Comparison of ENCODE assay signal across 30 mouse cellular contexts in the genomic region with DNA sequence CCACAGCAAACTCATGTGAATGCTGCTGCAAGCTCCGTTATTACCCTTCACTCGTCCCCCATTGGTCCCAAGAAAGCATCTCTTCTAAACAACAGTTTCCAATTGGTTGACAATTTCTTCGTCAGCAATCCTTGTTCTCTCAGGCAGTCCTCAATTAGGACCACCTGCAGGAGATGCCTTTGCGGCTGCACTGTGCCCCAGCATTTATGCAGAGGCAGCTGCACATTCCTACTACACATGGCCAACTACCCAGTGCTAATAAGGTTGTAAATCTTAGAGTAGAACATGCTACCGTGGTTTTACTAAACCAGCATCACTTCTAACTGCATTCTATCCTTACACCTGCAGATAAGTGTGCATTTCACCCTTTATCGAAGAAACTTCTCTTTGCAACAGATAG.
"Had no signal": no experiment of that assay in that cellular context is flagged by ENCODE, and none has a peak within 500 bp of the region (broad histone marks: within the 10 kb centered on the region; RNA-seq: fewer than 3 reads in every experiment).

No protein-coding gene starts in this region.

- H3K9ac ChIP-seq: limb, embryonic 15.5 days; liver, embryonic 12.5 days; liver, embryonic 13.5 days; liver, embryonic 14.5 days; liver, embryonic 15.5 days; liver, postnatal 0 days; lung, embryonic 14.5 days; lung, embryonic 15.5 days; midbrain, embryonic 12.5 days; midbrain, embryonic 13.5 days; midbrain, embryonic 15.5 days; neural tube, embryonic 12.5 days had no signal

- H3K4me2 ChIP-seq: limb, embryonic 15.5 days; liver, embryonic 11.5 days; liver, embryonic 12.5 days; liver, embryonic 13.5 days; liver, embryonic 15.5 days; lung, embryonic 14.5 days; lung, embryonic 15.5 days; midbrain, embryonic 11.5 days; midbrain, embryonic 12.5 days; midbrain, embryonic 13.5 days; midbrain, embryonic 15.5 days; neural tube, embryonic 12.5 days had no signal

- DNase-seq: left cerebral cortex, postnatal 4 days; liver; liver, embryonic 13.5 days; liver, postnatal 0 days; lung, adult 18-20 months; lung, adult 2 months; lung, embryonic 14.5 days; lung, postnatal 10 days; lung, postnatal 14 days; lung, postnatal 36 days; lung, postnatal 4 days; midbrain, embryonic 14.5 days had no signal

- H3K9me3 ChIP-seq: limb, embryonic 15.5 days; liver, embryonic 12.5 days; liver, embryonic 13.5 days; liver, embryonic 15.5 days; lung, embryonic 15.5 days; midbrain, embryonic 10.5 days; midbrain, embryonic 12.5 days; midbrain, embryonic 13.5 days; midbrain, embryonic 15.5 days; neural tube, embryonic 12.5 days had no signal

- ATAC-seq: liver, embryonic 12.5 days; liver, postnatal 0 days; lung, postnatal 0 days; midbrain, embryonic 13.5 days; midbrain, embryonic 15.5 days; midbrain, embryonic 16.5 days had no signal

- H3K4me1 ChIP-seq: limb, embryonic 15.5 days; liver, embryonic 12.5 days; liver, embryonic 13.5 days; liver, embryonic 15.5 days; lung, embryonic 15.5 days; megakaryocyte, embryonic 14.5 days; midbrain, embryonic 10.5 days; midbrain, embryonic 12.5 days; midbrain, embryonic 13.5 days; midbrain, embryonic 15.5 days; neural tube, embryonic 12.5 days had no signal

- H3K27ac ChIP-seq: left cerebral cortex, adult 2 months; limb, embryonic 15.5 days; liver, embryonic 12.5 days; liver, embryonic 13.5 days; liver, embryonic 14.5 days; liver, embryonic 15.5 days; lung, embryonic 15.5 days; macrophage; midbrain, embryonic 10.5 days; midbrain, embryonic 12.5 days; midbrain, embryonic 13.5 days; midbrain, embryonic 15.5 days; neural tube, embryonic 12.5 days had no signal

- H3K36me3 ChIP-seq: limb, embryonic 15.5 days; liver, embryonic 12.5 days; liver, embryonic 13.5 days; liver, embryonic 15.5 days; lung, embryonic 15.5 days; midbrain, embryonic 10.5 days; midbrain, embryonic 12.5 days; midbrain, embryonic 13.5 days; midbrain, embryonic 15.5 days; neural tube, embryonic 12.5 days had no signal

- H3K27me3 ChIP-seq: limb, embryonic 15.5 days; liver, embryonic 12.5 days; liver, embryonic 13.5 days; liver, embryonic 15.5 days; lung, embryonic 15.5 days; megakaryocyte, embryonic 14.5 days; midbrain, embryonic 12.5 days; midbrain, embryonic 13.5 days; midbrain, embryonic 15.5 days; neural tube, embryonic 12.5 days had no signal

- H3K4me3 ChIP-seq: left cerebral cortex, adult 2 months; limb, embryonic 15.5 days; liver, embryonic 12.5 days; liver, embryonic 13.5 days; liver, embryonic 15.5 days; lung, embryonic 15.5 days; megakaryocyte, embryonic 14.5 days; midbrain, embryonic 10.5 days; midbrain, embryonic 12.5 days; midbrain, embryonic 13.5 days; midbrain, embryonic 15.5 days; myocyte; neural tube, embryonic 12.5 days had no signal
